Mouse (Mus musculus): Measurements from ENCODE around the gene Gm26741.

GRCm38 (mm10) chr10:52398715-52399114 lies 40.1 kb downstream of the Gm26741 start:
- TF ChIP-seq CTCF (IDR thresholded peaks at IDR 0.05; ENCODE audit: low read depth): no peak
- no peak for TF ChIP-seq EP300 (optimal IDR thresholded peaks at IDR 0.05)
